Mouse (Mus musculus): ENCODE measurements at regions not wholly inside any gene's neighbourhood (a gene's known extent, or its start where the extent isn't known, plus 50 kb on each side); places are given as distances from the start of the nearest gene placed in this dataset.

- no peak for DNase-seq (ENCODE audit: low read depth, low spot score)
Observed at GRCm38 (mm10) chr4:50583001-50583400, 633.5 kb upstream of the Cylc2 start.

- DNase-seq (ENCODE audit: low read depth, low spot score), result peak; percentile 81
Observed at GRCm38 (mm10) chr4:50620706-50621105, 595.8 kb upstream of the Cylc2 start.
